Comparison of ENCODE assay signal across 8 mouse cellular contexts in the genomic region with DNA sequence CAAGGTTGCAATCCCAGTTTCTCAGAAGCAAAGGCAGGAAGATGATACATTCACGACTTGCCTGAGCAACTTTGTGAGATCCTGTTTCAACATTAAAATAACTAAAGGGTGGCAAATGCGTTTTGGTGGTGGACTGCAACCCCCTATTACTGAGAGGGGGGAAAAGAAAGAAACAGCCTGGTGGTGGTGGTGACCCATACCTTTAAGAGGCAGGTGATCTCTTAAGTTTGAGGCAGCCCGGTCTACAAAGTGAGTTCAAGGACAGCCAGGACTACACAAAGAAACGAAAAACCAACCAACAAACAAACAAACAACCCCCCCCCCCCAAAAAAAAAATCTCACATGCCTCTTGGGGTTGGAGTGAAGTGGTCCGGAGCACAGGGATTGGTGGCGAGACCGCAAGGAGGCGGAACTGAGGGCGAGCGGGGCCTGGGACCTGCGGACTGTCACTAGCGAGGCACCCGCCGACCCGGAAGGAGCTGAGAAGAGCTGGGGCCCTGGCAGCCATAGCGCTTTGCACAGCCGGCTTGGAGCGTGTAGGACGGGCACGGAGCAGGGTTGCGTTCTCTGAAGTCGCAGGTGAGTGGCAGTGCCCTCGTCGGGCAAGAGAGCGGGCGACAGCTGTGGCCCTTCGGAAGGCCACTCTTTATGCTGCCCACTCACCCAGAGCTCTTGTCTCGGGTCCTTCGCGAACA. TPM values are rescaled to one million over a fixed set of nuclear protein-coding genes. Genes with fewer than 3 reads are reported as not detected.
A peak's percentile ranks its signal among the peaks of the same experiment; 100 is the strongest.
DNase-seq lines count a peak whose midpoint lies in the region; ATAC-seq and TF ChIP-seq lines count a peak whose summit lies in the region.

A gene (minus strand): TSS at position 422 of the 695 bp plus-strand sequence.
A gene (plus strand): TSS at position 475 of the 695 bp plus-strand sequence.

- WGBS in hindbrain, embryonic 11.5 days: 2% methylated on average over 30 of the region's 30 CpGs

- H3K9me3 ChIP-seq in hindbrain, embryonic 11.5 days (ENCODE audit: control insufficient read depth, low read length): no peaks in the 10 kb centered on the region

- H3K4me2 ChIP-seq in hindbrain, embryonic 11.5 days (replicated peaks; ENCODE audit: low read depth, low read length): peak within 1 kb of the TSS; percentile 83

- H3K36me3 ChIP-seq in hindbrain, embryonic 11.5 days (ENCODE audit: control insufficient read depth, insufficient read depth, low read length): no peaks in the 10 kb centered on the region

- POLR2A ChIA-PET in Patski (lab: Charles Lee): interaction anchor here (0.6 kb wide), 1 partner anchor 38 kb away, joined by 5 read pairs; no protein-coding TSS in a partner anchor

- H3K27me3 ChIP-seq in Patski: no peaks in the 10 kb centered on the region
- no peaks in the 10 kb centered on the region for H3K27me3 ChIP-seq in hindbrain, embryonic 11.5 days (ENCODE audit: control insufficient read depth, insufficient read depth, low read length)

- in situ Hi-C loops in Patski (cut with MboI; ENCODE audit: low pct_unique_long_range_greater_than_20kb): no loop called here

- DNase-seq in Patski (ENCODE audit: low read depth, low spot score): no peak
- peak; percentile 92 for DNase-seq in cerebellum, postnatal 10 days
- peak; percentile 69 to 80 for DNase-seq in frontal cortex, postnatal 10 days (ENCODE audit: low spot score in 2 of 2)
- peak; percentile 86 for DNase-seq in hindbrain, embryonic 11.5 days (ENCODE audit: low spot score)
- peak; percentile 83 to 89 for DNase-seq in layer of hippocampus, postnatal 10 days (ENCODE audit: low spot score in 2 of 2)
- DNase-seq in lung, postnatal 10 days: peak; percentile 90
- peak; percentile 72 for DNase-seq in ovary, postnatal 14 days (ENCODE audit: low spot score)
- DNase-seq in thymus, postnatal 10 days (ENCODE audit: low spot score in 2 of 2): peak; percentile 69 to 84

- peak; percentile 76 for ATAC-seq in Patski
- ATAC-seq in hindbrain, embryonic 11.5 days (ENCODE audit: low FRiP score): peak; percentile 84; the same call in 1 of the 2 replicates

- no peak within 1 kb of the TSS for H3K27ac ChIP-seq in hindbrain, embryonic 11.5 days (ENCODE audit: low read depth, low read length)

- CTCF ChIA-PET in Patski (lab: Charles Lee): interaction anchor here (1.1 kb wide), 1 partner anchor 19 kb away, joined by 4 read pairs; no protein-coding TSS in a partner anchor

- H3K9ac ChIP-seq in hindbrain, embryonic 11.5 days (ENCODE audit: low read depth, low read length): peak within 1 kb of the TSS; percentile 74

- no peak for TF ChIP-seq CTCF in Patski (IDR thresholded peaks at IDR 0.05)

- H3K4me3 ChIP-seq in hindbrain, embryonic 11.5 days (ENCODE audit: low read depth, low read length): peak within 1 kb of the TSS; percentile 71

- no peaks in the 10 kb centered on the region for H3K4me1 ChIP-seq in hindbrain, embryonic 11.5 days (replicated peaks; ENCODE audit: control insufficient read depth, insufficient read depth, low read length)

RNA-seq across cellular contexts. Expression of the first gene that starts in this region (rescaled TPM):
- polyA plus RNA-seq in Patski (2021): 18.8 TPM
- polyA plus RNA-seq in hindbrain, embryonic 11.5 days (2014; fragmentation: Nextera tagmentation; extraction: Ambion mirVana): 12.7 and 16.1 TPM in 2 replicates
- 10 to 100 TPM; 24.8 to 25.8 TPM for total RNA-seq in layer of hippocampus, postnatal 10 days (2021)

RNA-seq across cellular contexts. Expression of the second gene that starts in this region (rescaled TPM):
- polyA plus RNA-seq in Patski (2021): 91.0 TPM
- 140 and 146 TPM in 2 replicates for polyA plus RNA-seq in hindbrain, embryonic 11.5 days (2014; fragmentation: Nextera tagmentation; extraction: Ambion mirVana)
- total RNA-seq in layer of hippocampus, postnatal 10 days (2021): 10 to 100 TPM; 75.5 to 82.7 TPM
